Mouse (Mus musculus) frontal cortex, adult (tissue): ENCODE data around the gene Grn.

Experiments used
- ATAC-seq: cut with Nextera tagmentation; 2 replicates; pipeline ENCODE4 v1.9.2; 2017; ENCODE audit warnings: mild to moderate bottlenecking, moderate library complexity, mixed read lengths; ENCODE audit not compliant: low TSS enrichment

Grn gene

GRCm38 (mm10) chr11:102421559-102421958 is 8.6 kb upstream of the Grn start:
- ATAC-seq = no peak

GRCm38 (mm10) chr11:102424666-102425065 is 5.4 kb upstream of the Grn start:
- no peak for ATAC-seq

GRCm38 (mm10) chr11:102425555-102426316 is 4.4 kb upstream of the Grn start:
- ATAC-seq = no peak

GRCm38 (mm10) chr11:102428981-102429540 is 1.1 kb upstream of the Grn start:
- ATAC-seq = no peak

- no peak for ATAC-seq
Measured at GRCm38 (mm10) chr11:102429551-102429950, 564 bp upstream of the Grn start.

- ATAC-seq = peak; percentile 45; the same call in 1 of the 2 replicates
Measured at GRCm38 (mm10) chr11:102431018-102431645, 1.0 kb downstream of the Grn start.

GRCm38 (mm10) chr11:102431728-102432114 is 1.6 kb downstream of the Grn start:
- no peak for ATAC-seq

GRCm38 (mm10) chr11:102432115-102432843 is 2.2 kb downstream of the Grn start:
- no peak for ATAC-seq

- ATAC-seq = no peak
Measured at GRCm38 (mm10) chr11:102432896-102433295, 2.8 kb downstream of the Grn start.

GRCm38 (mm10) chr11:102433866-102434265 is 3.8 kb downstream of the Grn start:
- no peak for ATAC-seq

GRCm38 (mm10) chr11:102434406-102434805 is 4.3 kb downstream of the Grn start:
- ATAC-seq = peak; percentile 33

GRCm38 (mm10) chr11:102434816-102435705 is 4.9 kb downstream of the Grn start:
- ATAC-seq = no peak

- no peak for ATAC-seq
Measured at GRCm38 (mm10) chr11:102435754-102436470, 5.8 kb downstream of the Grn start.

- ATAC-seq = peak; percentile 20; the same call in 1 of the 2 replicates
Measured at GRCm38 (mm10) chr11:102436471-102436790, 6.3 kb downstream of the Grn start.

GRCm38 (mm10) chr11:102437120-102438061 is 7.3 kb downstream of the Grn start:
- ATAC-seq = peak; percentile 31; the same call in 1 of the 2 replicates

GRCm38 (mm10) chr11:102438212-102439092 is 8.3 kb downstream of the Grn start:
- ATAC-seq = no peak

GRCm38 (mm10) chr11:102439093-102440082 is 9.3 kb downstream of the Grn start:
- ATAC-seq = no peak
